Mouse (Mus musculus): ENCODE results near the gene Mecom.

Gene Mecom

GRCm38 (mm10) chr3:30113249-30113770 lies 434.5 kb downstream of the Mecom start:
- H3K36me3 ChIP-seq (ENCODE audit: insufficient read depth, low read length): no peaks in the 10 kb centered on the region
- H3K27me3 ChIP-seq (ENCODE audit: insufficient read depth, low read length): no peaks in the 10 kb centered on the region
- H3K4me1 ChIP-seq (replicated peaks; ENCODE audit: low read depth, low read length): no peaks in the 10 kb centered on the region
- TF ChIP-seq CTCF (conservative IDR thresholded peaks at IDR 0.05; ENCODE audit: low read length) (no peak), NANOG (IDR thresholded peaks at IDR 0.05; ENCODE audit: borderline replicate concordance, low read length) (no peak), POU5F1 (IDR thresholded peaks at IDR 0.05; ENCODE audit: borderline replicate concordance, low read length) (no peak)
- H3K4me3 ChIP-seq (replicated peaks; ENCODE audit: low read length): no peak overlapping the region
- no peaks in the 10 kb centered on the region for H3K9me3 ChIP-seq (ENCODE audit: low read length)

- no peak overlapping the region for H3K4me3 ChIP-seq (replicated peaks; ENCODE audit: low read length)
- no peaks in the 10 kb centered on the region for H3K4me1 ChIP-seq (replicated peaks; ENCODE audit: low read depth, low read length)
- no peaks in the 10 kb centered on the region for H3K36me3 ChIP-seq (ENCODE audit: insufficient read depth, low read length)
- H3K9me3 ChIP-seq (ENCODE audit: low read length): no peaks in the 10 kb centered on the region
- TF ChIP-seq CTCF (conservative IDR thresholded peaks at IDR 0.05; ENCODE audit: low read length) (no peak), POU5F1 (IDR thresholded peaks at IDR 0.05; ENCODE audit: borderline replicate concordance, low read length) (no peak), NANOG (IDR thresholded peaks at IDR 0.05; ENCODE audit: borderline replicate concordance, low read length) (no peak)
- no peaks in the 10 kb centered on the region for H3K27me3 ChIP-seq (ENCODE audit: insufficient read depth, low read length)
These were observed 439.7 kb downstream of the Mecom start for GRCm38 (mm10) chr3:30107945-30108670.

- Histone ChIP-seq H3K36me3 (ENCODE audit: insufficient read depth, low read length) (no peaks in the 10 kb centered on the region), H3K27me3 (ENCODE audit: insufficient read depth, low read length) (no peaks in the 10 kb centered on the region), H3K4me1 (replicated peaks; ENCODE audit: low read depth, low read length) (no peaks in the 10 kb centered on the region), H3K4me3 (replicated peaks; ENCODE audit: low read length) (no peak overlapping the region), H3K9me3 (ENCODE audit: low read length) (no peaks in the 10 kb centered on the region)
- TF ChIP-seq CTCF (conservative IDR thresholded peaks at IDR 0.05; ENCODE audit: low read length) (no peak), POU5F1 (IDR thresholded peaks at IDR 0.05; ENCODE audit: borderline replicate concordance, low read length) (no peak), NANOG (IDR thresholded peaks at IDR 0.05; ENCODE audit: borderline replicate concordance, low read length) (no peak)
These were observed 441.3 kb downstream of the Mecom start for GRCm38 (mm10) chr3:30106481-30106880.

GRCm38 (mm10) chr3:30105859-30106258 lies 441.9 kb downstream of the Mecom start:
- H3K4me3 ChIP-seq (replicated peaks; ENCODE audit: low read length): no peak overlapping the region
- H3K27me3 ChIP-seq (ENCODE audit: insufficient read depth, low read length): no peaks in the 10 kb centered on the region
- no peak for TF ChIP-seq POU5F1 (IDR thresholded peaks at IDR 0.05; ENCODE audit: borderline replicate concordance, low read length)
- H3K9me3 ChIP-seq (ENCODE audit: low read length): no peaks in the 10 kb centered on the region
- H3K36me3 ChIP-seq (ENCODE audit: insufficient read depth, low read length): no peaks in the 10 kb centered on the region
- no peaks in the 10 kb centered on the region for H3K4me1 ChIP-seq (replicated peaks; ENCODE audit: low read depth, low read length)

DNA sequence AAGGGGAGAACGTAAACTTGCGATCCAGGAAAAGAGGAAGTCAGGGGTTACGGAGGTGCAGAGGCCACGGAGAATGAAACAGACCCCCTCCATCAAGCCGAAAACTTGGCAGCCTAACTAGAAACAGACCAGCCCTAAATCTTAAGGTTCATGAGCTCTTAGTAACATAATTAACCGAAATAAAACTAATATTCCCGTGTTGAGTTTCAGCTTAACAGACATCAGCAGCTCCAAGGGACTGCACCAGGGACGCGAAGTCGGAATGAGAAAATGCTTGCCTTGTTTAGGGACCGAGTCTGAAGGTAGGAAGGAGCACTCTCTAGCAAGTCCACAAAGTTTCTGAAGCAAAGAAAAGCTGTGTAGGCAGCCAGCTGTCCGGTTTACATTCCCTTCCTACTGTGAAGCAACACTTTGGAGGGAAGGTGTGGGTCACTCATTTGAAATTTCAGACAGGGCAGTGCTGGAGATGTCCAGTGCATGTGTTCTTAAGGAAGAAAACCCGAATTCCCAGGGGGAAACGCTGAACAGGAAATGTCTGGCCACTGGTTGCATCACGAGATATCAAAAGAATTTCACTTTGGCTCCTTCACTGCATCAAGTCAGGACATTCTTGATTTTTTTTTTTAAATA lies 442.5 kb downstream of the Mecom start:
- no peaks in the 10 kb centered on the region for H3K36me3 ChIP-seq (ENCODE audit: insufficient read depth, low read length)
- no peaks in the 10 kb centered on the region for H3K27me3 ChIP-seq (ENCODE audit: insufficient read depth, low read length)
- H3K4me3 ChIP-seq (replicated peaks; ENCODE audit: low read length): no peak overlapping the region
- no peaks in the 10 kb centered on the region for H3K9me3 ChIP-seq (ENCODE audit: low read length)
- H3K4me1 ChIP-seq (replicated peaks; ENCODE audit: low read depth, low read length): no peaks in the 10 kb centered on the region
- no peak for TF ChIP-seq POU5F1 (IDR thresholded peaks at IDR 0.05; ENCODE audit: borderline replicate concordance, low read length)
- TF ChIP-seq NANOG (IDR thresholded peaks at IDR 0.05; ENCODE audit: borderline replicate concordance, low read length): no peak
- no peak for TF ChIP-seq CTCF (conservative IDR thresholded peaks at IDR 0.05; ENCODE audit: low read length)

GRCm38 (mm10) chr3:30104515-30105098 lies 443.2 kb downstream of the Mecom start:
- H3K36me3 ChIP-seq (ENCODE audit: insufficient read depth, low read length): no peaks in the 10 kb centered on the region
- no peaks in the 10 kb centered on the region for H3K27me3 ChIP-seq (ENCODE audit: insufficient read depth, low read length)
- H3K4me3 ChIP-seq (replicated peaks; ENCODE audit: low read length): no peak overlapping the region
- no peaks in the 10 kb centered on the region for H3K4me1 ChIP-seq (replicated peaks; ENCODE audit: low read depth, low read length)
- TF ChIP-seq NANOG (IDR thresholded peaks at IDR 0.05; ENCODE audit: borderline replicate concordance, low read length) (no peak), CTCF (conservative IDR thresholded peaks at IDR 0.05; ENCODE audit: low read length) (no peak), POU5F1 (IDR thresholded peaks at IDR 0.05; ENCODE audit: borderline replicate concordance, low read length) (no peak)
- H3K9me3 ChIP-seq (ENCODE audit: low read length): no peaks in the 10 kb centered on the region

DNA sequence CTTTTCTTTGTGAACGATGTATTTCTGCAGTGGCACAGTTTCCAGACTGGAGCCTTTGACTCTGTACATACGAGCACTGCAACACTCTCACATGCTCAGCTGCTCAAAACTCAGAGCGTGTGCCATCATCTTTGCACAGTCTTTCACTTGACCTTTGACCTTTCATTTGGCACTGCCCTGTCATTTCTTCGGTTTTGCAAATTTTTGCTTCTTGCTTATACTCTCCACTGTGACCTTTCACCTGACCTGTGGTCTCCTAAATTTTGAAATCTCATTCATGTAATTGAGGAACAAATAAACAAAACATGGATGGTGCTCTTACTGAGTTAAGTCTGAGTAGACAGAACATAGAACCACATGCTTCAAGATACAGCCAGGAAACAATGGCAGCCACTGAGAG lies 446.7 kb downstream of the Mecom start:
- no peaks in the 10 kb centered on the region for H3K36me3 ChIP-seq (ENCODE audit: insufficient read depth, low read length)
- TF ChIP-seq NANOG (IDR thresholded peaks at IDR 0.05; ENCODE audit: borderline replicate concordance, low read length) (no peak), POU5F1 (IDR thresholded peaks at IDR 0.05; ENCODE audit: borderline replicate concordance, low read length) (no peak), CTCF (conservative IDR thresholded peaks at IDR 0.05; ENCODE audit: low read length) (no peak)
- H3K4me1 ChIP-seq (replicated peaks; ENCODE audit: low read depth, low read length): no peaks in the 10 kb centered on the region
- no peaks in the 10 kb centered on the region for H3K9me3 ChIP-seq (ENCODE audit: low read length)
- H3K27me3 ChIP-seq (ENCODE audit: insufficient read depth, low read length): no peaks in the 10 kb centered on the region
- no peak overlapping the region for H3K4me3 ChIP-seq (replicated peaks; ENCODE audit: low read length)

DNA sequence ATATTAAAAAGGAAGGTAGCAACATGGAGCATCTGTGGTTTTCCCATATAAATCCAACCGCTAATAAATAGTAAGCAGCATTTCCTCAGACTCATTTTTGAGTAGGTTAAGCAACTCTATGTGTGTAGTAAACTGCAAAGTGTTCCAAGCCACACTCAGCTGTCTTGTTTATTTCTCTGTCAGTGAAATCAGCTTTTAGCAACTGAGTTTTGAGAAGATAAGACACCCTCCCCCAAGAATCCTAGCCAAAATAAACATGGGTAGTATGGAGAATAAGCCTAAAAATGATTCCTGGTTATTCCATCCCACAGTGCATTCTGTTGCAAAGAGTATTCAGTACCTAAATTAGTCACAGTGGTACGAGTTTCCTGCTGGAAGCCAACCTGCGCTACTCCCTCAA lies 450.1 kb downstream of the Mecom start:
- Histone ChIP-seq H3K36me3 (ENCODE audit: insufficient read depth, low read length) (no peaks in the 10 kb centered on the region), H3K4me1 (replicated peaks; ENCODE audit: low read depth, low read length) (no peaks in the 10 kb centered on the region), H3K27me3 (ENCODE audit: insufficient read depth, low read length) (no peaks in the 10 kb centered on the region), H3K9me3 (ENCODE audit: low read length) (no peaks in the 10 kb centered on the region), H3K4me3 (replicated peaks; ENCODE audit: low read length) (no peak overlapping the region)
- TF ChIP-seq CTCF (conservative IDR thresholded peaks at IDR 0.05; ENCODE audit: low read length) (no peak), POU5F1 (IDR thresholded peaks at IDR 0.05; ENCODE audit: borderline replicate concordance, low read length) (no peak), NANOG (IDR thresholded peaks at IDR 0.05; ENCODE audit: borderline replicate concordance, low read length) (no peak)

Data from E14TG2a.4 (cell line).